Mouse (Mus musculus): ENCODE measurements around the gene Thap4.

DNA sequence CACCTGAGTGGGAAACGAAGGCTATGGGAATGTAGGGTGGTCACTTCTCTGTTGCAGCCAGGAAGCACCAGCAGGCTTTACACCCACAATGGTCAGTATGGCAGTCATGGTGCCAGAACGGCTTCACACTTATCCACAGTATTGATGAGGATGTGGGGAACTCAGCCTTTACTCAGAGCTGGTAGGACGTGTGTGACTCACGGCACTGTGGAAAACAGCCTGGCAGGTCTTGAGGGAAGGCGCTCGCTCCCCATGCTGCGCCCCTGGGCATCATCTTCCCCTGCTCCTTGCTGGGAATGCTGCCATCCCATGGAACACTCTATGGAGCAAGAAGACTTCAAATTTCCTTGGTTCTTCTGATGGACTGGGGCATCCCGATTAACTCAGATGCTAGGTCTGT, 63.6 kb downstream of the Thap4 start:
- TF ChIP-seq CTCF (conservative IDR thresholded peaks at IDR 0.05; ENCODE audit: insufficient read depth, insufficient read length, low read depth, low read length) (no peak), POLR2A (IDR thresholded peaks at IDR 0.05; ENCODE audit: low read depth, low read length) (no peak)

Measured in kidney, adult 2 months (tissue).